Mouse (Mus musculus): ENCODE measurements at regions not wholly inside any gene's neighbourhood (a gene's known extent, or its start where the extent isn't known, plus 50 kb on each side); places are given as distances from the start of the nearest gene placed in this dataset.

DNA sequence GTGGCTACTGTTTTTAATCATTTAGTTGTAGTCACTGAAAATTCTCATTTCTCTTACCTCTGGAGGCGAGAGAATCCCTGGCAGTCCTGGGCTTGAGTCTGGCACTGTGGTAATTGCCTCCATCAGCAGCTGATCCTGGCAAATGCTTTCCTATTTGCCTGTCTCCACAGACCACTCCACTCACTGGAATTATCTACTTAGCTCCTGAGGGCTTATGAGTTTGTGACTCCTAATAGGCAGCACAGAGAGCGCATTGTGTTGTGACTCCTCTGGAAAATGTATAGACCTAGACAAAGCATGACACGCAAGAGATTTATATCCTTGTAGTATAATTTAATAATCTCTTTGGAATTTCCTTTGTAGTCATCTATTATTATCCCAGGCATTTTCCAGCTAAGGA lies 343.1 kb upstream of the Tenm3 start:
- no peak overlapping the region for H3K27ac ChIP-seq (ENCODE audit: insufficient read depth, low read length)
- no peak overlapping the region for H3K4me3 ChIP-seq (ENCODE audit: insufficient read depth, low read length)
- no peaks in the 10 kb centered on the region; the same call in 1 of the 2 replicates for H3K4me1 ChIP-seq (ENCODE audit: control insufficient read depth, insufficient read depth, low read length)
- no peak for TF ChIP-seq POLR2A (IDR thresholded peaks at IDR 0.05; ENCODE audit: low read depth, low read length)
- TF ChIP-seq CTCF (IDR thresholded peaks at IDR 0.05; ENCODE audit: borderline replicate concordance, insufficient read depth, low read length) = no peak

DNA sequence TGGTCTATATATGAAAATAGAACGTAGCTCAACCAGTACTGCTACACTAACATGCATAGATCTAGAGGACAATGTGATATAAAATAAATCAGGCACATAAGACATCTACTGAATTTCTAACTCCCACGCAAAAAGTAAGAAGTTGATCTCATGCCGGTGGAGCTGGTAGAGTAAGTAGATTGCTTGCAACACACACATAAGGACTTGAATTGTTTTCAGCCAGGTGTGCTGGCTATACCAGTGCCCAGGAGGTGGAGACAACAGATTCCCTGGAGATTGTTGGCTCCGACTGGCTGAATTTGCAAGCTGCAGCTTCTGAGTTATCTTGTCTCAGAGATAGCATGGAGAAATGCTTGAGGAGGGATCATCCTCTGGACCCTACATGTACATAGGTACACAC lies 331.6 kb upstream of the Tenm3 start:
- H3K4me3 ChIP-seq (ENCODE audit: insufficient read depth, low read length) = no peak overlapping the region
- TF ChIP-seq CTCF (IDR thresholded peaks at IDR 0.05; ENCODE audit: borderline replicate concordance, insufficient read depth, low read length) (no peak), POLR2A (IDR thresholded peaks at IDR 0.05; ENCODE audit: low read depth, low read length) (no peak)
- no peak overlapping the region for H3K27ac ChIP-seq (ENCODE audit: insufficient read depth, low read length)
- H3K4me1 ChIP-seq (ENCODE audit: control insufficient read depth, insufficient read depth, low read length) = no peaks in the 10 kb centered on the region

DNA sequence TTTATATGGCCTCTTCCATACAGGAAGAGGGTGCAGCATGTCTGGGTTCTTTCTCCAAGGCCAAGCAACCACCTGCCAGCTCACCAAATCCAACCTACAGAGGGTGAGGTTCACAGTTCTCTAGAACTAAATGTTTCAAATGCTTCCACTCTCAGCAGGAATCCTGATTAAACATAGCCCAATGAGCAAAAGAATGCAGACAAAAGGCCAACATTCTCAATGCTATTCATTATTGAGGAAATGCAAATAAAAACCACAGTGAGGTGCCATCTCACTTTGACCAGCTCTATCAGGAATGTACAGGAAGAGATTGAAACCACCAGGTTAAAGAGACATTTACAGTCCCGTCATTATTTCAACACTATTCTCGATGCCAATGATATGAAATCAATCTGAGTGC lies 331.2 kb upstream of the Tenm3 start:
- no peak overlapping the region for H3K27ac ChIP-seq (ENCODE audit: insufficient read depth, low read length)
- TF ChIP-seq POLR2A (IDR thresholded peaks at IDR 0.05; ENCODE audit: low read depth, low read length) (no peak), CTCF (IDR thresholded peaks at IDR 0.05; ENCODE audit: borderline replicate concordance, insufficient read depth, low read length) (no peak)
- no peak overlapping the region for H3K4me3 ChIP-seq (ENCODE audit: insufficient read depth, low read length)
- no peaks in the 10 kb centered on the region for H3K4me1 ChIP-seq (ENCODE audit: control insufficient read depth, insufficient read depth, low read length)

DNA sequence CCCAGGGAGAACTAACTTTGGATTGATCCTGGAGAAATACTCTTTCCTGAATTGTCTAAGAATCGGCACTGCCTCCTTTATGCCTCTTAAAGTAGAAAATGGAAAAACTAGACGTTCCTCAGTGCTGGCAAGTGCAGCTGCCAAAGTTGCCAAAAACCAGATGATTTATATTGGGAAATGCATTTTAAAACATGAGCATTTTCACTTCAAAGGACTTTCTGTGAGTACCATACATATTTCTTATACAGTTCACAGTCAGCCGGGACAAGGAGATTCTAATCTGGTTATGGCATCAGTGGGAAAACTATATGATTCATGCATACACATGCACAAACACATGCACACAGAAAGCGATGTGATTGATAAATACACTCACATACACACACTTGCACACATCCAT lies 315.6 kb upstream of the Tenm3 start:
- no peak for TF ChIP-seq CTCF (IDR thresholded peaks at IDR 0.05; ENCODE audit: borderline replicate concordance, insufficient read depth, low read length)
- no peak for TF ChIP-seq POLR2A (IDR thresholded peaks at IDR 0.05; ENCODE audit: low read depth, low read length)
- peak overlapping the region; percentile 40; the same call in 1 of the 2 replicates for H3K27ac ChIP-seq (ENCODE audit: insufficient read depth, low read length)
- no peak overlapping the region for H3K4me3 ChIP-seq (ENCODE audit: insufficient read depth, low read length)
- no peaks in the 10 kb centered on the region; the same call in 1 of the 2 replicates for H3K4me1 ChIP-seq (ENCODE audit: control insufficient read depth, insufficient read depth, low read length)

DNA sequence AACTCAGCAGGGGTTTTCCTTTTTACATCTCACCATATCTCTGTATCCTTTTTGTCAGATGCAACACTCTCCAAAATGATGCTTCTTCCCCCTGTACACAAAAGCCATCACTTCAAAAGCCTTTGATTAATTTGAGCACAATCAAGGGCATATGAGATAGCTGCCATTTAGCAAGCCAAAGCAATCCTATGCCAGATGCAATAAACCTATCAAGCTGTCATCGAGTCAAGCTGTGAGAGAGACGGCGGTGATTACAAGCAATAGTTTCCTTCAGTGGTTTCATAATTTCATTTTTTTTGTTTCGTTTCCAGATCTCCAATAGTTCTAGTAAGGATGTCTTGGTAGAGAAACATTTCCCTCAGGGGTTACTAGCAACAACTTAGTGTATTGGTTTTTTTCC lies 314.4 kb upstream of the Tenm3 start:
- Histone ChIP-seq H3K27ac (ENCODE audit: insufficient read depth, low read length) (no peak overlapping the region), H3K4me3 (ENCODE audit: insufficient read depth, low read length) (no peak overlapping the region), H3K4me1 (ENCODE audit: control insufficient read depth, insufficient read depth, low read length) (no peaks in the 10 kb centered on the region; the same call in 1 of the 2 replicates)
- TF ChIP-seq CTCF (IDR thresholded peaks at IDR 0.05; ENCODE audit: borderline replicate concordance, insufficient read depth, low read length) = no peak
- no peak for TF ChIP-seq POLR2A (IDR thresholded peaks at IDR 0.05; ENCODE audit: low read depth, low read length)

DNA sequence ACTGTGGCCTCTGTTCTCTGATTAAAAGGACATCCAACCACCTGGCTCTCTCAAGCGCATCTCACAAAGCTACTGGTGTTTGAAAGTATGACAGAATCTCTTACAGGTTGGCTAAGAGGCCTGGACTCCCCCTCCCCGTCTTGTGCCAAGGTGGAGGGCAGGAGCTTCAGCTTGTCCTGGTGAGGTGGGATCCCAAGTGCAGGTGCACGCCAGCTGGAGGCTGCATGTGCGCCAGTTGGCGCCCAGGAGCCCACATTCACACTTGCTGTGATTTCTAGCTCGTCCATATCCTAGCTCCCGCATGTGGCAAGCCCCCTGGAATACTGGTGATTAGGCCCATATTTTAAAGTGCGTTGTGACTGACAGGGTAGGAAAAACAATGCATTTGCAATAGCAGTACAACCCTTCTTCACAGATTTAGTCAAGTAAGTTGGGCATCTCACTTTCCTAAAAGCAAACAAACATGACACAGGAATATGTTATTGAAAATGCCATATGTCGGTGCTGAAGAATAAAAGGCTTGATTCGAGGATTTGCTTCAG lies 292.8 kb upstream of the Tenm3 start:
- Histone ChIP-seq H3K4me1 (ENCODE audit: control insufficient read depth, insufficient read depth, low read length) (no peaks in the 10 kb centered on the region), H3K4me3 (ENCODE audit: insufficient read depth, low read length) (no peak overlapping the region), H3K27ac (ENCODE audit: insufficient read depth, low read length) (no peak overlapping the region)
- no peak for TF ChIP-seq POLR2A (IDR thresholded peaks at IDR 0.05; ENCODE audit: low read depth, low read length)
- TF ChIP-seq CTCF (IDR thresholded peaks at IDR 0.05; ENCODE audit: borderline replicate concordance, insufficient read depth, low read length) = no peak

DNA sequence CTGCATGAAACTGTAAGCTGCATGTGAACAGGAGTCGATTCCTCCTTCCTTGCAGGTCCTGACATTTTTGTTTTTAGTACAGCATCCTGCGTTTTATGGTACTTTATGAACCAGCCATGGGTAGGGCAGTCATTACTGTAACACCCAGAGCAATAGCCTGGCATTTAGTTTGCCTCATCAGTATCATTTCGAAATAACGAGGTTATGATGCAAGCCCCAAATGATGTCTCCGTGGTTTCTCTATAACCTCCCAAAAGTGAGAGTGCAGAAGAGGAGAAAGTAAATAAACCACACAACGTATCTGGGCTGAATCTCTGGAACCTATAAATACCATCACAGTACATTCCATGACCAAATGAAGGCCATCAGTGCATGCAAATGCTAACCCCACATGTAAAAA lies 265.3 kb upstream of the Tenm3 start:
- Histone ChIP-seq H3K4me1 (ENCODE audit: control insufficient read depth, insufficient read depth, low read length) (peaks cover 3% of the 10 kb centered on the region), H3K4me3 (ENCODE audit: insufficient read depth, low read length) (no peak overlapping the region), H3K27ac (ENCODE audit: insufficient read depth, low read length) (peak overlapping the region; percentile 80)
- TF ChIP-seq CTCF (IDR thresholded peaks at IDR 0.05; ENCODE audit: borderline replicate concordance, insufficient read depth, low read length) (no peak), POLR2A (IDR thresholded peaks at IDR 0.05; ENCODE audit: low read depth, low read length) (no peak)

DNA sequence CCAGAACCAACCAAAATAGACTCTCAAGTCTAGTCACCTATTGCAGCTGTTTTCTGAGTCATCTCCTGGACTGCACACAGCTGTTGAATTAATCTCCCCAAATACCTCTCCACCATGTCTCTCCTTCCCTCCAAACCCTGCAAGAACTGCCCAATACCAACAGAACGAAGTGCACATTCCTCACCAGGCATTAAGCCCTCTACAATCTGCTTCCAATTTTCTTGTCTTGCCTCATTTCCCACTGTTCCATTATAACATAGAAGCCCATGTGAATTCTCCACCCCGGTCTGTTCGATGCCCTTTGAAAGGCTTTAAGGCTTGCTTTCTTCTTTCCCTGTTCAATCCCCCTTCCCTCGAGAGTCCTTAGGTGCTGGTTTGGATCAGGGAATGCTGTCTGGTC lies 264.9 kb upstream of the Tenm3 start:
- Histone ChIP-seq H3K27ac (ENCODE audit: insufficient read depth, low read length) (peak overlapping the region; percentile 80), H3K4me3 (ENCODE audit: insufficient read depth, low read length) (no peak overlapping the region), H3K4me1 (ENCODE audit: control insufficient read depth, insufficient read depth, low read length) (peaks cover 3% of the 10 kb centered on the region)
- TF ChIP-seq CTCF (IDR thresholded peaks at IDR 0.05; ENCODE audit: borderline replicate concordance, insufficient read depth, low read length) = no peak
- no peak for TF ChIP-seq POLR2A (IDR thresholded peaks at IDR 0.05; ENCODE audit: low read depth, low read length)

DNA sequence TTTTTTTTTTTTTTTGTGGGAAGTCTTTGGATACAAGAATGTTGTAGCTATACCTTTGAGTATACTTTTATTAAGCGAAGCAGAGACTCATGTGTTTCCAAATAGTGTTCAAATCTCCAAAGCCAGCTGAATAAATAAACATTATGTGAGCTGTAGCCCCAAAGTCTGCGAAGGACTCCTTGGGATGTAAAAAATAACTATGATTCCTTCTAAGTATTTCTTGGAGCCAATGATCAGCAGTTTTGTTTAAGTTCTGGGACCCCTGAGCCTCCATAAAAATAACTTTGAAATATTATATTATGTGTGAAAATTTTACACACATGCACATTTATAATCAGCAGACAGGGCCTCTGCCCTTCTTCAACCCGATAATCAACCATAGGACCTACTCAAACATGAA lies 262.8 kb upstream of the Tenm3 start:
- TF ChIP-seq CTCF (IDR thresholded peaks at IDR 0.05; ENCODE audit: borderline replicate concordance, insufficient read depth, low read length) = no peak
- no peak for TF ChIP-seq POLR2A (IDR thresholded peaks at IDR 0.05; ENCODE audit: low read depth, low read length)
- Histone ChIP-seq H3K4me1 (ENCODE audit: control insufficient read depth, insufficient read depth, low read length) (peaks cover 3% of the 10 kb centered on the region), H3K27ac (ENCODE audit: insufficient read depth, low read length) (no peak overlapping the region; the same call in 1 of the 2 replicates), H3K4me3 (ENCODE audit: insufficient read depth, low read length) (no peak overlapping the region)

DNA sequence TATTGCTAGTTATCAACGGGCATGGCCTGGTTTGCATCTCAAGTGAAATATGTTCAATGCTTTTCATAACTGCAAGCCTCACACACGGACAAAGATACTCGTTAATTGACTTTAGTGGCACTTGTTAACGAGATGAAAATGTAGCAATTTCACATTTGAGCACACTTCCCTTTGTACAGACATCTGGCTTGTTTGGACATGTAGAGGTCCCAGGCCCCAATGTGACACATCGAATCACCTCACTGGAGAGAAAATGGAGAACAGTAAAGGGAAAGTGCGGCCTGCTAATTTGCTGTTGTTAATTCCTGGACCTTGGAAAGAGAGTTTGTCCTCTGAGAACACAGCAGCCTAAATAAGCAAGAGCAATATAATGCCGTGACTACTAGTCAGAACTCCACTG lies 257.4 kb upstream of the Tenm3 start:
- TF ChIP-seq CTCF (IDR thresholded peaks at IDR 0.05; ENCODE audit: borderline replicate concordance, insufficient read depth, low read length) (no peak), POLR2A (IDR thresholded peaks at IDR 0.05; ENCODE audit: low read depth, low read length) (no peak)
- H3K27ac ChIP-seq (ENCODE audit: insufficient read depth, low read length) = no peak overlapping the region
- no peak overlapping the region for H3K4me3 ChIP-seq (ENCODE audit: insufficient read depth, low read length)
- no peaks in the 10 kb centered on the region for H3K4me1 ChIP-seq (ENCODE audit: control insufficient read depth, insufficient read depth, low read length)
